Mouse (Mus musculus): ENCODE results near the gene Insig2. TPM values are rescaled to one million over a fixed set of nuclear protein-coding genes. Genes with fewer than 3 reads are reported as not detected.

Insig2 gene
- 10 to 100 TPM; 33.9 to 37.3 TPM for total RNA-seq (2021)
- long read RNA-seq, experiment 1, transcript Insig2-201 (6 exons, 2,697 nt), result major isoform, 65 of 88 reads
- long read RNA-seq, experiment 1, transcript Insig2-214 (5 exons, 674 nt), result minor isoform, 5 of 88 reads
- long read RNA-seq, experiment 1, partial matches to known transcripts, result 2 of 88 reads
- long read RNA-seq, experiment 1, other reads (novel, unspliced or antisense), result 16 of 88 reads
- long read RNA-seq, experiment 2, transcript Insig2-201 (6 exons, 2,697 nt), result major isoform, 60 of 84 reads
- long read RNA-seq, experiment 2, partial matches to known transcripts, result 2 of 84 reads
- long read RNA-seq, experiment 2, other reads (novel, unspliced or antisense), result 20 of 84 reads

GRCm38 (mm10) chr1:121332485-121332884, at the start of gene Insig2:
Insig2 (minus strand) TSS chr1:121332589.
- no peak for DNase-seq (ENCODE audit: low spot score in 2 of 2)

- no peak for DNase-seq (ENCODE audit: low spot score in 2 of 2)
These were observed 49.2 kb upstream of the Insig2 start for GRCm38 (mm10) chr1:121381562-121381961.

DNA sequence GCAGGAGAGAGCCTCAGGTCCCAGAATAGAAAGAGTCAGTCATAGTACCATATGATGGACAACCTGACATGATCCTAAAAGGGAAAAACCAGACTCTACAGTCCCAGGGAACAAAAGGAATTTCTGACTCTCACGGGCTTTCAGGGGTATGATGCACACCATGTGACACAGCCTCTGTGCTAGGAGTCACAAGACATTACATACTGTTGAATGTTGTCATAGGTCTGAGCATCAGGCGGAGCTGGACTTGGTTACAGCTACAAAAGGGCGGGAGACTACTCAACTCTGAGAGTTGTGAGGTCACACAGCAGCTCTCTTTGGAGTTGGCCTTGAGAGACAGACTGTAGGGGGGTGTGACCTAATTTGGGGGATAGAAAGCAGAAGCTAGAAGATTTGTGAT, 47.6 kb upstream of the Insig2 start:
- no peak for DNase-seq (ENCODE audit: low spot score in 2 of 2)

DNA sequence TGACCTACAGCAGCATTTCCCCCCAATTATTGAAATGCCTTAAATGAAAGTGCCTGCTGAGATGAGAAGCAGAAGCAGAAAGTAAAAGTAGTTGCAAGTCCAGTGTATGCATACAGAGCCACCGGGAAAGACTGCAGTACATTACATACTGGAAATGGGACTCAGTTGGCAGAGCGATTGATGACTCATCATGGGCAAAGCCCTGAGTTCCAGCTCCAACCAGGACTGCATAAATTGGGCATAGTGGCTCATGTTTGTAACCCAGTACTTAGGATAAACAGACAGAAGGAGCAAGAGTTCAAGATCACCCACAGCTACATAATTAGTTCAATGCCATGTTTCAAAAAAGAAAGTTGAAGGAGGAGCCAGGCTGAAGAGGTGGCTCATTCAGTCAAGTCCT, 45.5 kb upstream of the Insig2 start:
- DNase-seq (ENCODE audit: low spot score in 2 of 2), result no peak

DNA sequence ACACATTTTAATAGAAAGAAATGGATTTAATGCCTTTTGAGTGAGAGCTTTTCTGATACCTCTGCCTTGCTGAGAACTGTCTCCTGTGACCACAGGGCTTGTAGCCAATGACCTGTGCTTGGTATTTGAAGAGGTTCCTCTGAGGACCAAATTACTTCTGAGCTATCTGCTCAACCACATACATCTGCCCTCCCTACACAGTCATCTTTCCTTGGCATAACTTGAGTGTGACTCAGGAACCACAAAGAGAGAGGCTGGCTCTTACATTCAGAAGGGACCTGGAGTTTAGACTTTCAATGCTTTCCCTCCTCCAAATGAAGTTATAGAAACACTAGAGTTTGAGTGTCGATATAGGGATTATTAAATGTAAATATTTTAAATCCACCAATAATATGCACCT, 45.0 kb upstream of the Insig2 start:
- DNase-seq (ENCODE audit: low spot score in 2 of 2), result no peak

GRCm38 (mm10) chr1:121373631-121374030, 41.2 kb upstream of the Insig2 start:
- no peak for DNase-seq (ENCODE audit: low spot score in 2 of 2)

GRCm38 (mm10) chr1:121372656-121373055, 40.3 kb upstream of the Insig2 start:
- DNase-seq (ENCODE audit: low spot score in 2 of 2), result no peak

GRCm38 (mm10) chr1:121371449-121371848, 39.1 kb upstream of the Insig2 start:
- no peak for DNase-seq (ENCODE audit: low spot score in 2 of 2)

GRCm38 (mm10) chr1:121367257-121367656, 34.9 kb upstream of the Insig2 start:
- peak in 1 of 2 experiments; percentile 19 for DNase-seq (ENCODE audit: low spot score in 2 of 2)

DNA sequence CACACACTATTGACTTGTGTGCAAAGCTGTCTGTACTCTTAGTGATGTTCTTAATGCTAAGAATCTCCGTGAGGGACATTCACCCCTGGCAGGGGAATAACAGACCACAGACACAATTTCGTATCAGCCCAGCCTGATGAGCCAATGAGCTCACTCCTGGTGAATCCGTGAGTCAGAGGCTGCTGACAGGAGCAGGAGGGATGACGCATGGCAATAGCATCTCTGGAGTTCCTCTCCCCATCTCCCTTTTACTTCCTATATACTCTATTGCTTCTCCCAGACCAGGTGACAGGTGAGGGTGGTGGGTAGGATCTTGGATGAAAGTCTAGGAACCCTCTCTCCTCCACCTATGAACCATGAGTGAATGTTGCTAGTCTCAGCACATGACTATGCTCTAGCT, 28.2 kb upstream of the Insig2 start:
- DNase-seq (ENCODE audit: low spot score in 2 of 2), result no peak

GRCm38 (mm10) chr1:121359680-121360079, 27.3 kb upstream of the Insig2 start:
- no peak for DNase-seq (ENCODE audit: low spot score in 2 of 2)

- DNase-seq (ENCODE audit: low spot score in 2 of 2), result no peak
These were observed 21.4 kb upstream of the Insig2 start for GRCm38 (mm10) chr1:121353779-121354178.

- DNase-seq (ENCODE audit: low spot score in 2 of 2), result no peak
These were observed 18.6 kb upstream of the Insig2 start for GRCm38 (mm10) chr1:121351037-121351436.

DNA sequence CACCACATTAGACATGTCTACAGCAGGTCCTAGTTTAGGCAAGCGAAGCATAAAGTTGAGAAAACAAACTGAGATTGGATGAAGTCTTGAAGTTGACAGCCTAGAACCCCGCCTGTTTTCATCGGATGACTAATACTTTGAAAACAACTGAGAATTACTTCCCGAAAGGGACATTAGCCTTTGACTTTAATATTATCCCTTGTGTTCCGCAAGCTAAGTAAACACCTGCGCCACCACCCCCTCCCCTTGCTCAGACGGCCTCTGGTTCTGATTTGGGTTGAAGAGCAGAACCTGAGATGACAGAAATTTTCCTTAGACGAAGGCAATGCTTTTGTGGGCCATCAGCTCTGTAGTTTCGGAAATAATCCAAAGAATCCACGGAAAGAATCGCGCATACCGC, 18.2 kb upstream of the Insig2 start:
- DNase-seq (ENCODE audit: low spot score in 2 of 2), result no peak

DNA sequence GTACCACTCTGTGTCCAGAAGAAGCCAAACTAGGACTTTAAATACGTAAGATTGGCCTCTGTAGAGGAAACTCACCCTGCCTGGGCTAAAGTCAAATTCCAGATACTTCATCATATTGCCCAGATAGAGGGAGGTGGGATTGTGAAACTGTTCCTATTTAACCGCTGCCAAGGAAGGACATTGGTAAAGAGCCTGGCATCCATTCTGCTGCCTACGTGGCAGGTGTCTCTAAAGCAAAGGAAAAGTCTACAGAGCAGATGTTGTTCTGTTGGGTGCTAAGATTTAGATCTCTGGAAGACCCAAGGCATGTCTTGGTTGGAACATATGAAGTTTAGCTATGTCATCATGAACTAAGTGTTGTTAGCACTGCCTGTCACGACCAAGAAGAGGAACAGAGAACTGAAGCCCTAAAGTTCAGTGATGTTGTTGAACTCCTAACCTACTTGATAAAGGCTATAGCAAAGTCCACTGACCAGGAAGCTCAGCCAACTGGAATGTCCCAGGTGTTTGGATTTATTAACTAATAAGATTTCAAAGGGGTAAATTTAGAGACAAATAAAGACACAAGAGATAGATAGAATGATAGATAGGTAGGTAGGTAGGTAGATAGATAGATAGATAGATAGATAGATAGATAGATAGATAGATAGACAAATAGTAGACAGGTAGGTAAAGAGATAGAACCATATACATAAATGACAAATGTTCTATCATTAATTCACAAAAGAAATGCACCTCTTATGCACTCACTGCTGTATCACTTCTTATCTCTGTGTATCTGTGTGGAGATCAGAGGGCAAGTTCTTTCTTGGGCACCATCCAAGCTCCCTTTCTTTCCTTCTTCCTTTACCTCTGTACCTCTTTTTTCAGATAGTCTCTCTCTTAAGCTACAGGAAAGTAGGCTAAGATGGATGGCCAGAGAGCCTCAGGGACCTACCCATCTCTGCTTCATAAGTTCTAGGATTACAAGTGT, 16.8 kb upstream of the Insig2 start:
- no peak for DNase-seq (ENCODE audit: low spot score in 2 of 2)

DNA sequence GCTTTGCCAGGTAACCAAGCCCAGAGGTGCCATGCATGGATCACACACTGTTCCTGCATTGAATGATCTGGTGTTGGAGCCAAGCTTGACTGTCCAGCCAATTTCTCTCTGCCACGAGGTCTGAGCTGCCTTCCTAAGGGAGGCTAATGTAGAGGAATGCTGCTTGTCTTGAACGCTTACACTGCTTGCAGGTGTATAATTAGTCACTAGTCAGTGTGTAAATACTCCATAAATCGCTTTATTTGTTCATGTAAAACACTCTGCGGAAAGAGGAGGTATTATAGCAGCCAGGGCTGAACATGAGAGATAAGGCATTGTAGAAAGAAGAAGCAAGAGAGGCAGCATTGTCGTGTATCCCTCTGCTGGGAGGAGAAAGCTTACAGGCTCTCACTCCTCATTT, 11.6 kb upstream of the Insig2 start:
- DNase-seq (ENCODE audit: low spot score in 2 of 2), result no peak

GRCm38 (mm10) chr1:121335789-121336188, 3.4 kb upstream of the Insig2 start:
- DNase-seq (ENCODE audit: low spot score in 2 of 2), result no peak

- DNase-seq (ENCODE audit: low spot score in 2 of 2), result no peak
These were observed 1.8 kb upstream of the Insig2 start for GRCm38 (mm10) chr1:121333986-121334703.

DNA sequence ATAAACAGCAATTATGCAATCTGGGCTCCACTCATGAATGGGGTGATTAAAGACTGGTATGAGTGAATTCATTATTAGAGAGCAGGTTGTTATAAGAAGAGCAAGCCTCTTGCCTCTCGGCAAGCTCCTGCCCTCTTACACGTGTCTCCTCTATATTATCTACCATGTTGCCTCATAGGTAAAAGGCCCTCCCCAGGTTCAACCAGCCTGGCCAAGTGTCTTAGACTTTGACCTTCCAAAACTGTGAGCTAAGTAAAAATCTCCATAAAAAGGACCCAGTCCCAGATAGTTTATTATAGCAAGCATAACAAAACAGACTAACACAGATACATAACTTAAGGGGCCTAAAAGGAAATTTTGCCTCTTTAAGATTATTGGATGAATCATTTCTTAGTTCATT, 1.8 kb downstream of the Insig2 start:
- DNase-seq (ENCODE audit: low spot score in 2 of 2), result no peak

GRCm38 (mm10) chr1:121329391-121329790, 3.0 kb downstream of the Insig2 start:
- DNase-seq (ENCODE audit: low spot score in 2 of 2), result no peak

GRCm38 (mm10) chr1:121328193-121328555, 4.2 kb downstream of the Insig2 start:
- no peak for DNase-seq (ENCODE audit: low spot score in 2 of 2)
